Mouse (Mus musculus) heart, postnatal 25 days (tissue): Measurements from ENCODE around the gene Ifitm6. TPM values are rescaled to one million over a fixed set of nuclear protein-coding genes. Genes with fewer than 3 reads are reported as not detected.
"Not testable (repeated sequence)": the region's sequence is repeated elsewhere in the genome, so short reads cannot be mapped to it uniquely, and the experiment has no call there.

Experiments
- DNase-seq: peaks from one replicate; pipeline ENCODE4 v3.0.0; 2022; ENCODE audit warnings: low spot score
- intact Hi-C: fragments of 180-260 bp; cut with DNase I; formaldehyde crosslinking; loops from one replicate; pipeline ENCODE4 v1.15.1; 2025
- total RNA-seq, 2 experiments: library from RNA; stranded (reverse); gene quantifications; 2 replicates each; pipeline ENCODE4 v1.2.3; 2021

The Ifitm6 gene
- under 1 TPM in 1 of 2 experiments, not detected in 1; 0.42 TPM for total RNA-seq

DNA sequence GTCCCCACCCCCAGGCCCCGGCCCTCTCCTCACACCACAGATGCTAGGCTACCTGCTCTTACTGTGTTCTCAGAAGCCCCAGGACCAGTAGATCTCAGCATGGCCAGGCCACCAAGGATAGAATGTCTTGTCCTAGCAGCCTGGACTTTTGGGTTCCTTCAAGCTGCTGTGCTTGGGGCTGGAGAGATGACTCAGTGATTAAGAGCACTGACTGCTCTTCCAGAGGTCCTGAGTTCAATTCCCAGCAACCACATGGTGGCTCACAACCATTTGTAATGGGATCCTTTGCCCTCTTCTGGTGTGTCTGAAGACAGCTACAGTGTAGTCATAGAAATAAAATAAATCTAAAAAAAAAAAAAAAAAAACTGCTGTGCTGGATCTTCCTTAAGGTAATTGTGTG is at the start of gene Ifitm6:
Gene Ifitm6 (minus strand): TSS at position 101 of the 400 bp plus-strand sequence.
- DNase-seq, intact Hi-C loops: not testable (repeated sequence)

DNA sequence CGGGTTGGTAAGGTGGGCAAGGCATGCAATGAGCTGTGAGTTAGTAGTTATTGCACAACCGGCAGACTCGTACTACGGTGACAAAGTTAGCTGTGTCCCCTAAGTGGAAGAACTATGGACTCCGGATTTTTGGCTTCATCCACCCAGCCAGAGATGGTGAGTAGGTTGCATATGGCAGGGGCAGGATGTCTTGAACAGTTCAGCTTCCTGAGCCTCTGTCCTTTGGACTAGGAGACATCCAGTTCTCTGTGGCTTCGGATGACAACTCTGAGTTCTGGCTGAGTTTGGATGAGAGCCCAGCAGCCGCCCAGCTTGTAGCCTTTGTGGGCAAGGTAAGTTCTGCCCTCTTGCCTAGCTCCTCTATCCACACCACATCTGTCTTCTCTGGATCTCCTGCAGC is 46.9 kb upstream of the Ifitm6 start:
- intact Hi-C loops, result no loop called here
- DNase-seq, result no peak

DNA sequence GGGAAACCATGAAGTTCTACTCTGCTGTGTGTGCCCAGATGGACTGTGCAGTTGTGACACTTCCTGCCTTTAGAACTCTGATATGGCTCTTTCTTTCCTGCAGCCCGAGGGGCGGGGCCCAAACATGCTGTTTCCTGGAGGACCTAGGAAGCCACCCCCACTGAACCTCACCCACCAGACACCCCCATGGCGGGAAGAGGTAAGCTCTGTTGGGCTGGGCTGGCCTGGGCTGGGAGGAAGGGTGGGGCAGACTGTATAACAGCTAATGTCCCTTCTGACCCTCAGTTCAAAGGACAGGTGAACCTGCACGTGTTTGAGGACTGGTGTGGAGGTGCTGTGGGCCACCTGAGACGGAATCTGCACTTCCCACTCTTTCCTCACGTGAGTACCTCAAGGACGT is 46.5 kb upstream of the Ifitm6 start:
- no peak for DNase-seq
- intact Hi-C loops, result no loop called here

DNA sequence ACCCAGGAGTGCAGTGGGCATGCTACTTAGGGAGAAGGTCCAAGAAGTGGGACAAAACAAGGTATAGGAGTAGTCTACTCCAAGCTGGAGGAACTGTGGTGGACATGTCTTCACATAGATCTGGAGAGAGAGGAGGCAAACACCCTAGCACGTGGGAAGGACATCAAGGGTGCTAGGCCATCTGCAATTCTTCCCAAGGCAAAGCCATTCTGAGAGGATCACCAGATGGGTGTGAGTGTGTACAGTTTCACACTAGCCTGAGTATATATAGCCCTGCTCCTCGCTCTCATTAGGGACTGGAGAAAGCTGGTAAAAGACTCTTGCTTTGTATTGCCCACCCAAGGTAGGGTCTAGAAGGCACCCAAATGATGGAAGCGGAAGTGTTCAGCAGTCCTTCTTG is 45.6 kb upstream of the Ifitm6 start:
- no peak for DNase-seq
- intact Hi-C loops, result no loop called here

DNA sequence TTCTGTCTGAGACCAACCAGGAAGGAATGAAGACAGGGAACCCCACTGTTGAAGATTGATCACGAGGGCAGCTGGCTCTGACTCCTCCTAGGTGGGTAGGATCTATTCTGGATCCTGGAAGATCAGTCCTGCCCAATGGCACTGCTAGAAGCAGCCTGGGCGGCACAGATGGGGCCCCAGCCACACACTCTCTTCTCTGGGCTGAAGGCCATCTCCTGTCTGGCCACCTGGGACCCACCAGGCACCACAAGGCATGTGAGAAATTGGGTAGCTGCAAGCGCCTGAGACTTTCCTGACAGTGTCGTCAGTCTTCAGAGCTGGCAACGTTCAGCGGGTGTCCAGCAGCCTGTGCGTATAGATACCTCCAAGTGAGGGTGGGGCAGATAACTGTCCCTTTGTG is 44.8 kb upstream of the Ifitm6 start:
- DNase-seq, result no peak
- intact Hi-C loops, result no loop called here

DNA sequence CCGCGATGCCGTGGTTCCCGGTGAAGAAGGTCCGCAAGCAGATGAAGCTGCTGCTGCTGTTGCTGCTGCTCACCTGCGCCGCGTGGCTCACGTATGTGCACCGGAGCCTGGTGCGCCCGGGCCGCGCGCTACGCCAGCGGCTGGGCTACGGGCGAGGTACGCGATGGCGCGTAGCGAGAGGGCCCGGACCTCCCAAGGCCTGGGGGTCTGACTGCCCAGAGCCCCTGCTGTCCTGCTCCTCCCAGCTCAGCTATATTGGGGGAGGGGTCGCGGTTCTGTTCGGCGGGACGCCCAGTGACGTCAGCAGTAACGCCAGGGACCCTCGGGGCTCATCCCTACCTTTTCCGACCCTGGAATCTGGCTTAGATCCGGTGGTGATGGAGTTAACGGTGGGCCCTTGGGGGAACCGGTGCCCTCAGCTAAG is 43.6 kb upstream of the Ifitm6 start:
- no peak for DNase-seq
- intact Hi-C loops, result no loop called here

DNA sequence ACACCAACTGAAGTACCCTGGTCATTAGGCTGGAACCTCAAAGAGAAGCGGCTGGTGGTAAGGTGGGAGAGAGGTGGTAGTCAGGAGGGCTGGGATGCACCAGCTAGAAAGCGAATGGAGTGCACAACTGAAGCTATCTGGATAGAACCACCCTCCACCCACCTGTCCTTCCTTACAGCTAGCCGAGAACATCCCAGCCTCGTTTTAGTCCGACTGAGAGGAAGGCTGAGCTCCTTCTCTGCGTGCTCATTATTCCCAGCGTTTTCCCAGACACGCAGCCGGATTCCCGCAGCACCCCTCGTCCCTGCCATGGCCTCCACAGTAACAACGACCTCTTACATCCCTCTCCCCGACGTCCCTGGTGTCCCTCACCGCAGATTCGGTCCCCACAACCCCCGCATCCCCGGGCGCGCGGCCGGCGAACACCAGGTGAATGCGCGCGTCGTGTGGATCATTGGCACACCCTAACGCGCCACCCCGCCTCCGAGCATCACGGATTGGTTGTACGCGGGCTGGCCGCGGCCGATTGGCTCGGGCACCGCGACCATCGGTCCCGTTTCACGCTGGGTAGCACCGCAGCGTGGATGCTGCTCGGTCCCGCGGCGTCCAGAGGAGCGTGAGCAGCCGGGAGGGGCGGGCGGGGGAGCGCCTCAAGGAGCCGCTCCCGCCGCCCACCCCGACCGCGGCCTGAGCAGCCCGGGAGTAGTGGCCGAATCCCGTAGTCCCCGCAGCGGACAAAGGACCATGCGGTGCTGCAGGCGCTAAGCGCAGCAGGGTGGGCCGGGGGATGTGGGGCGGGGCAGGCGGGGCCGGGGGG is 42.9 kb upstream of the Ifitm6 start, which contains the start of gene B4galnt4:
Gene B4galnt4 (plus strand): TSS at position 679 of the 817 bp plus-strand sequence.
- DNase-seq, result peak; percentile 40
- intact Hi-C loops, result no loop called here

DNA sequence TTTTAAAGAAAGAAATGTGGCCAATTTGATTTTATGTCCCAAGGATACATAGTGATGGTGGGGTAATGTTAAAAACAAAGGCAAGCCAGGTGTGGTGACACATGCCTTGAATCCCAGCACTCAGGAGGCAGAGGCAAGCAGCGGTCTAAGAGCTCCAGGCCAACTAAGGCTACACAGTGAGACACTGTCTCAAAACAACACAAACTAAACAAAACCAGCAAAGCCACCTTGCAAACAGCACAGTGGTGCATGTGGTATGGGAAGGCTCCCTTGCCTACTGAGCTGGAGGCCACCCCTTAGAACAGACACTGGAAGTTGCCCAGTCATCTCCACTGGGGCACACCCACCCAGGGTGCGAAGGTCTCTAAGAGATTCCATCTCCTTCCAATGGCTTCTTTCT is 42.2 kb upstream of the Ifitm6 start:
- intact Hi-C loops, result no loop called here

DNA sequence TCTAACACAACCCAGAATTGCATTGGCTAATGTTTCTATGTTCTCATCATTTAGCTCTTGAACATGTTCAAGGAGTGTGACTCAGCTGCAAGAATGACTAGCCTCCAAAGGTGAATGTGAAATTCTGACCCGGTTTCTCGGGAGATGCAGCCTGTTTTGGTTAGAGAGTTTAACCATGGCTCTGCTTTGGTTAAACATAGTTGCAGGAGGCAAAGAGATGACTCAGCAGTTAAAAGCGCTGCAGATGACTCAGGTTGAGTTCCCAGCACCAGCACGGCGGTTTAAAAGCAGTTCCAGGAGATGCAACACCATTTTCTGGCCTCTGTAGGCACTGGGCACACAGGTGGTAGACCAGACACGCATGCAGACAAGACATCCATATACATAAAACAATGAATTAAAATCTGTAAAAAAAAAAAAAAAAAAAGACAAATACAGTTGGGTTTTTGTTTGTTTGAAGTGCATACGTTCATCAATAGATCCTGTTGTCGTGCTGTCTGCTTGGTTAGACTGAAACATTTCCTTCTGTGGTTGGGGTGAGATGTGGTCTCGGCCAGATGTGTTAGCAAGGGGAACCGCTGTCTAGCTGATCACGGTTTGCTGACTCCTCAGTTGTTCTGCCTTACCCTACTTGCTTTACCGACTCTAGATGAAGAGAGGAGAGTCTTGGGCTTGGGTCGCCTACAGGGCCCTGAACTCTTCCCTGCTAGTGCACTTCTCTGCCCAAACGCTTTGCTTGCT is 41.0 kb upstream of the Ifitm6 start:
- DNase-seq, result no peak
- intact Hi-C loops, result no loop called here

More for the DNA sequence above, 42.2 kb upstream of the Ifitm6 start:
- no peak for DNase-seq

DNA sequence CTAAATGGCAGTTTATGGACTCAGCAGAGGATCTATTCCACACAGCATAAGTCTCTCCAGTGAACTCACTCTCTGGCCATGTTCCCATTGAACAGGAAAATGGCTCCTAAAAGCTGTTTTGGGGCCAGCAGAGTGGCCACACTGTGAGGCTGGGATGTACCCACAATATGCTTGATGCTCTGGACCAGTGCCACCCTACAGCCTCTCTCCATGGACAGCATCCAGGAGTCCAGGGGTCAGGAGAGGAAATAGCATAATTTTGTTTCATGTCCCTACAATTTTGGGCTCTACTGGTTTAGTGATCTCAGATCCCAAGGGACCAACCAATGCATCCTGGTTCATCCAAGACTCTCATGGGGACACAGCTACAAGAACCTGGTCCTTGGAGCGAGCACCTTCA is 39.8 kb upstream of the Ifitm6 start:
- intact Hi-C loops, result no loop called here
- no peak for DNase-seq

DNA sequence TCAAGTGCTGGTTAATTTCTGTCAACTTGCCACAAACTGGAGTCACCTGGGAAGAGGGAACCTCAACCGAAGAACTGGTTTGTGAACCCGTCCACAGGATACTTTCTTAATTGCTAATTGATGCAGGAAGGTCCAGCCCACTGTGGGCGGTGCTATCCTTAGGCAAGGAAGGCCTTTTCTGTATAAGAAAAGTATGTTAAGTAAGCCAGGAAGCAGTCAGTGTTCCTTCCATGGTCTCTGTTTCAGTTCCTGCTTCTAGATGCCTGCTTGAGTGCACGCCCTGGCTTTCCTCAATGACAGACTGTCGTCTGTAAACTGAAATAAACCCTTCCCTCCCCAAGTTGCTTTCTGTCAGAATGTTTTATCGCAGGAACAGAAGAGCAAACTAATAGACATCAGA is 39.3 kb upstream of the Ifitm6 start:
- intact Hi-C loops, result no loop called here
- no peak for DNase-seq

DNA sequence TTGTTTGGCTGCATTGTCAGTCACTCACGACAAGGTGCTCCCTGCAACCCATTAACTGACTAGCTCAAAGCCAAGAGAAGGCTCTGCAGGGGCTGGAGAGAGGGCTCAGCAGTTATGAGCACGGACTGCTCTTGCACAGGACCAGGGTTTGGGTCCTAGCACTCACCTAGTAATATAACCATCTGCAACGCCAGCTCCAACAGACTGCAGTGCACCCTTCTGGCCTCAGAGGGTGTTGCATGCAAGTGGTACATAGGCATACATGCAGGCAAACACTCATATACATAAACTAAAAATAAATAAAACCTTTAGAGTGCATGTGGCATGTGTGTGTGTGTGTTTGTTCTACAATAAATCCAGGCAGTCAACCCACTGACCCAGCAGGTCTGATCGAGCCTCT is 38.1 kb upstream of the Ifitm6 start:
- intact Hi-C loops, result no loop called here
- no peak for DNase-seq

DNA sequence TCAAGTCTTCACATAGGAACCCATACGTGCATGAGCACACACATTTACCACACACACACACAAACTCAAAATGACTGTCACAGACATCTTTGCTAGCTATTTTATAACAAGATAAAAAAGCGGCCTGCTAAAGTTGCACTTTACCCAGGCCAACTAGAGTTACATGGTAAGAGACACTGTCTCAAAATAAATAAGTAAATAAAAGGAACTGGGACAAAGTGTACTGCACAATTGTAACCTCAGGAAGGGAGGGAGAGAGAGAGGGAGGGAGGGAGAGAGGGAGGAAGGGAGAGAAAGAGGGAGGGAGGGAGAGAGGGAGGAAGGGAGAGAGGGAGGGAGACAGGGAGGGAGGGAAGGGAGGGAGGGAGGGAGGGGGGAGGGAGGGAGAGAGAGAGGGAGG is 34.7 kb upstream of the Ifitm6 start:
- intact Hi-C loops, result no loop called here
- DNase-seq, result no peak

DNA sequence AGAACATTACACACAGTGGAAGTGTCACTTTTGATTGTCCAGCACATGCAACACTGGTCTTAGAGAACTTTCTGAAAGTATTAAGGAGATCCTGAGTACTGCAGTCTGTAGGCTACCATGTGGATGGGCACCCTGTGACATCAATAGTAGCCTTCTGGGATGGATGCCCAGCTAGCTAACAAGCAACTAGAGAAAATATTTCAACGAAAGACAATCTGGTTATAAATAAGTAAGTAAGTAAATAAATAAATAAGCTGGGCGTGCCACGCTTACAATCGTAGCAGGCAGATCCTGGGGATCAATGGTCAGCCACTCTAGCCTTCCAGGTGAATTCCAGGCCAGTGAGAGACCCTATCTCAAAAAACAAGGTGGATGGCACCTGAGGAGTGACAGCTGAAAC is 34.3 kb upstream of the Ifitm6 start:
- no peak for DNase-seq
- intact Hi-C loops, result no loop called here

DNA sequence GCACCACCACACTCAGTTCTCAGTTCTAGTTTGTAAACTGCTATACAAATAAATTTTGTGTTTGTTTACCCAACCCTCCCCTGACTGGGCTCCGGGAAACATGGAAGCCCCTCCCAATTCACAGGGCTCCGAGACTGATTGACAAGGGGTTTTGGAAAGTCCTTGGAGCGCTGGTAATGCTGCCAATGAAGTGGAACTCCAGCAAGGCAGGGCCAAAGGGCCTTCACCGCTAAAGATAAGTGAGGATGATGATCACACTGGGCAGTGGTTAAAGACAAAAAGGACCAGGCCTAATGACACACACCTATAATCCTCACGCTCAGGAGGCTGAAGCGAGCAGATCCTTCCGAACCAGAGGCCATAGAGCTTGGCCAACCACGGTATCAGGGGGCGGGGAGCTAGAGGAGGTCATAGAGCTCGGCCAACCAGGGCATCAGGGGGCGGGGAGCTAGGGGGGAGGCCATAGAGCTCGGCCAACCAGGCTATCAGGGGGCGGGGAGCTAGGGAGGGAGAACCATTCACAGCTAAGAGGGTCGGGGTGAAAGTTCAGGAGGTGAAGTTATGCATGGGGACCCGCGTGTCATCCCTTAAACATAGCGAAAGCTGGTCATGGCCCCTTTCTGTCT is 33.4 kb upstream of the Ifitm6 start:
- DNase-seq, result no peak
- intact Hi-C loops, result no loop called here

DNA sequence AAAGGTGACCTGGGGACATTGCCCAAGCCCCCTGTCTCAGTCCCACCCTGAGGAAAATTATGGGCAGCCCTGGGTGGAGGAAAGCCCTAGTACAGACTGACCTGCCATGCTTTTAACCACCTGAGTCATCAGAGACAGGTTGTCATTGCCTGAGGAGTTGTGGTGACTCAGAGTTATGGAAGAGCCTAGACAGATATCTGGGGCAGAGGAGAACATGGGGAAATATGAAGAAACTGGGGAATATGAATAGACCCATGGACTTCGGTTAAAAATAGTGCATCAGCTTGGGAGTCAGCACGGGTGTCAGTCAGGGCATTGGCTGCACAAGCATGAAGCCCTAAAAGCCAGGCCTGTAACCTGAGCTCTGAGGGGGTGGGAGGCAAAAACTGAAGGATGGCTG is 31.6 kb upstream of the Ifitm6 start:
- intact Hi-C loops, result loop anchor here (1.0 to 2.0 kb wide), 3 partner anchors 90 to 205 kb away; partner anchors contain the start of gene Scgb1c1
- DNase-seq, result no peak

DNA sequence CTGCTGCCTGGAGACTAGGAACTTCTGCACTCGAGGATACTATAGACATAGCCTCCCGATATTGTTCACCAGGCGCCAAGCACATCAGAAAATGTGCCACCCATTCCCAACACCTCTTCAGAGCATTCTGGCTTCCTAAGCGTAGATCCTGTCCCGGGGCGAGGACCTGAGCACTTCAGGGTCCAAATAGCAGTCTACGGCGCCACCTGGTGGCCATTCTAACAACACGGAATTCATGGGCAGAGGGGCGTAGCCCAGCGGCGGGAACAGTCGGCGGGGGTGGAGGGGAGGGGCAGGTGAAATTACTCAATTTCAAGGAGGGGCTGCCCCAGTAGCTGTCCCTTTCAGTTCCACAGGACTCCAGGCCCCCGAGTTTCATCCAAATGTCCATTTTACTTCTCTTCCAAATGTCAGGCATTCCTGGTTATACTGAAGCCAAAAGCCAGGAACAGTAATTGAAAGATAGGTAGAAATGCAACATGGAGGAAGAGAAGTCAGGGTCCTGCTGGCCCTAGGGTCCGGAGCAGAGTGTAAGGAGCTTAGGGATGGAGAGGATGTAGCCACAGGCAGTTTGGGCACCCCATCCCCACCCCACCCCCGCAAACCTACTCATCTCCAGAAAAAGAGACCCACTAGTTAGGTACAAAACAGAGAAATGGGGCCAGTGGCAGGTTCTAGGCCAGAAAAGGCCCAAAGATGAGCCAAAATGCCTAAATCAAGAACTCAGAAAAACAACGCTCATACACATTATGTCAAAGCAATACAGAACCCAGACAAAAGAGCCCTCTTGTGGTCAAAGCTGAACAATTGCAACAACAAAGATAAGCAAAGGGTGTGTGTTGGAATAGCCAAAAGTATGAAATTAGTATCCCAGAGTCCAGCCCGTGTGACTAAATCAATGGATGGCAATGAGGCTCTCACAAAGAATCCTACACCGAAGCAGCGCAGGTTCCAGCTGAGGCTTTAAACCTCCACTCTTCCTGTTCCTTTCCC is 30.8 kb upstream of the Ifitm6 start:
- intact Hi-C loops, result loop anchor here (1.0 to 2.0 kb wide), 4 partner anchors 89 to 204 kb away; partner anchors contain the start of gene Scgb1c1
- DNase-seq, result peak; percentile 89

DNA sequence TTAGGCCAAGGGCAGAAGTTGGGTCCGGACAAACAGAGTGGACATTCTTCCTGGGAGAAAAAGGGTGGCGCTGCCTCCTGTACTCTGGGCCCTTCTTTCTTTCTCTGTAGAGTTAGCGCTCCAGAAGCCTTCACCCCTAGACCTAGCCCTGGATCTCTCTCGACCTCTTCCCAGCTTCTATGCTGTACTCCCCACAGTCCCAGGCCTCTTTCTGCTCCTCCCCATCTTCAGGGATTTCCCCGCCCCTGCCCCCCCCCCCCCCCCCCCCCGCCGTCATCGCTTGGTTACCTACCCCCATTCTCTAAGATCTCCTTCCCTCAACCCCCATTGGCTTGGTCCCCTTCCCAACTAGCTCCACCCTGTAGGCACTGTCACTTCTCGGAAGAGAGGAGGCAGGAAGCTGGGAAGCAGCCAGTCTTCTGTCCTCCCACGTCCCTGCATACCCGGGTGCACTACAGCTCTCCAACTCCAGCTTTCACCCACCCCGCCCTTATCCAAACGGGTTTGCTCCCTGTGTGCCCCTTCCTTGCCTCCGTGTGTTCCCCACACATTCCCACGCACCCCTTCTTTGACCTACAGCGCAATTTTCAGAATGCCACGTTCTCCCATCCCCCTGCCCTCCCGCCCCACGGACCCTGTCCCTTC is 30.0 kb upstream of the Ifitm6 start:
- intact Hi-C loops, result loop anchor here (1.0 to 2.0 kb wide), 3 partner anchors 38 to 203 kb away; partner anchors contain the start of gene Scgb1c1
- DNase-seq, result peak; percentile 86
